Mouse (Mus musculus): ENCODE results near the gene Sgsm1.

DNA sequence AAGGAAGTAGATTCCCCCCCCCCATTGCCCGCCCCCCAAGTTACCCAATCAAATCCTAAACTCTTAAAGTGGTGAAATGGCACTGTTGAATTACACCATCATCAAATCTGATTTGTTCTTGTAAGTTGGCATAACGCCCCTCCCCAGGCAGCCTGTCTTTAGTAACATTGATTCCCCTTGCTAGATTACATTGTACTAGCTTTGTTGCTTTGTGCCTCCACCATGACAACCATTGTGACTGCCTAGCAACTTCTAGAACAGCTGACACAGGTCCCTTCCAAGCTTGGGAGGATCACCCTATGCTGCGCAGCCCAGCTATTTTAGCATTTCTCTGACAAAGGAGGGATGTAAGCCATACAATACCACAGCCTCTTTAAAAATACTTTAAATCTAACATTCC, 41.2 kb upstream of the Sgsm1 start:
- TF ChIP-seq CTCF (IDR thresholded peaks at IDR 0.05; ENCODE audit: control insufficient read depth, insufficient read depth, low read length), result no peak
- no peak for TF ChIP-seq POLR2A (IDR thresholded peaks at IDR 0.05; ENCODE audit: borderline replicate concordance, control insufficient read depth, low read depth, low read length)
